Mouse (Mus musculus) cortical plate, adult 2 months (tissue): ENCODE results near the gene Pnma5.

Experiments used
- CTCF ChIP-seq: fragments of 200-500 bp; IDR thresholded peaks from 2 replicates; pipeline ENCODE4 v1.5.1; 2011; ENCODE audit warnings: mild to moderate bottlenecking, control low read depth, low read length; ENCODE audit not compliant: insufficient read depth; ENCODE audit errors: extremely low read depth
- POLR2A ChIP-seq: fragments of 200-500 bp; IDR thresholded peaks from 2 replicates; pipeline ENCODE4 v1.6.1; 2011; ENCODE audit warnings: mild to moderate bottlenecking, low read length, control low read depth; ENCODE audit not compliant: insufficient read depth; ENCODE audit errors: extremely low read depth

GRCm38 (mm10) chrX:73039666-73040065, 2.8 kb upstream of the Pnma5 start:
- no peak for TF ChIP-seq POLR2A
- no peak for TF ChIP-seq CTCF
